Mouse (Mus musculus): ENCODE measurements around the gene Myo1b. TPM values are rescaled to one million over a fixed set of nuclear protein-coding genes. Genes with fewer than 3 reads are reported as not detected.
"Not testable (repeated sequence)": the region's sequence is repeated elsewhere in the genome, so short reads cannot be mapped to it uniquely, and the experiment has no call there.

Myo1b gene
- polyA plus RNA-seq, 1 experiment from 2014 or later: 2.5 TPM

- Histone ChIP-seq H3K4me3 (ENCODE audit: inconsistent target) (no peak overlapping the region), H3K36me3 (ENCODE audit: inconsistent target) (no peaks in the 10 kb centered on the region), H3K27ac (no peak overlapping the region), H3K79me2 (ENCODE audit: inconsistent target) (no peaks in the 10 kb centered on the region)
- WGBS (ENCODE audit: missing documents): 81% methylated on average over 10 of the region's 10 CpGs
Measured at GRCm38 (mm10) chr1:51882752-51883151, 33.1 kb downstream of the Myo1b start.

GRCm38 (mm10) chr1:51879927-51880814 is 35.7 kb downstream of the Myo1b start:
- Histone ChIP-seq H3K79me2 (ENCODE audit: inconsistent target) (no peaks in the 10 kb centered on the region), H3K27ac (no peak overlapping the region), H3K4me3 (ENCODE audit: inconsistent target) (no peak overlapping the region), H3K36me3 (ENCODE audit: inconsistent target) (no peaks in the 10 kb centered on the region)
- WGBS (ENCODE audit: missing documents): 82% methylated on average over 12 of the region's 12 CpGs

- 35% methylated on average over 9 of the region's 9 CpGs for WGBS (ENCODE audit: missing documents)
- H3K4me3 ChIP-seq (ENCODE audit: inconsistent target): no peak overlapping the region
- H3K79me2 ChIP-seq (ENCODE audit: inconsistent target): no peaks in the 10 kb centered on the region
- H3K27ac ChIP-seq: no peak overlapping the region
- no peaks in the 10 kb centered on the region for H3K36me3 ChIP-seq (ENCODE audit: inconsistent target)
Measured at GRCm38 (mm10) chr1:51879333-51879770, 36.5 kb downstream of the Myo1b start.

GRCm38 (mm10) chr1:51875462-51876225 is 40.2 kb downstream of the Myo1b start:
- no peaks in the 10 kb centered on the region for H3K36me3 ChIP-seq (ENCODE audit: inconsistent target)
- no peak overlapping the region for H3K4me3 ChIP-seq (ENCODE audit: inconsistent target)
- no peaks in the 10 kb centered on the region for H3K79me2 ChIP-seq (ENCODE audit: inconsistent target)
- H3K27ac ChIP-seq: no peak overlapping the region
- 81% methylated on average over 15 of the region's 15 CpGs for WGBS (ENCODE audit: missing documents)

- H3K79me2 ChIP-seq (ENCODE audit: inconsistent target): no peaks in the 10 kb centered on the region
- no peak overlapping the region for H3K27ac ChIP-seq
- WGBS (ENCODE audit: missing documents): 90% methylated on average over 7 of the region's 7 CpGs
- no peaks in the 10 kb centered on the region for H3K36me3 ChIP-seq (ENCODE audit: inconsistent target)
- H3K4me3 ChIP-seq (ENCODE audit: inconsistent target): no peak overlapping the region
Measured at GRCm38 (mm10) chr1:51872493-51873261, 43.2 kb downstream of the Myo1b start.

GRCm38 (mm10) chr1:51871234-51871633 is 44.6 kb downstream of the Myo1b start:
- H3K36me3 ChIP-seq (ENCODE audit: inconsistent target): not testable (repeated sequence)

GRCm38 (mm10) chr1:51862828-51863421 is 52.9 kb downstream of the Myo1b start:
- no peak overlapping the region for H3K27ac ChIP-seq

More at GRCm38 (mm10) chr1:51871234-51871633, 44.6 kb downstream of the Myo1b start:
- WGBS (ENCODE audit: missing documents): 67% methylated on average over 1 of the region's 2 CpGs
- H3K79me2 ChIP-seq (ENCODE audit: inconsistent target); H3K27ac ChIP-seq; H3K4me3 ChIP-seq (ENCODE audit: inconsistent target): not testable (repeated sequence)

GRCm38 (mm10) chr1:51860837-51861236 is 55.0 kb downstream of the Myo1b start:
- Histone ChIP-seq H3K36me3 (ENCODE audit: inconsistent target) (no peaks in the 10 kb centered on the region), H3K4me3 (ENCODE audit: inconsistent target) (no peak overlapping the region), H3K79me2 (ENCODE audit: inconsistent target) (no peaks in the 10 kb centered on the region), H3K27ac (no peak overlapping the region)
- WGBS (ENCODE audit: missing documents): 94% methylated on average over 10 of the region's 10 CpGs

More at GRCm38 (mm10) chr1:51862828-51863421, 52.9 kb downstream of the Myo1b start:
- Histone ChIP-seq H3K79me2 (ENCODE audit: inconsistent target) (no peaks in the 10 kb centered on the region), H3K4me3 (ENCODE audit: inconsistent target) (no peak overlapping the region), H3K36me3 (ENCODE audit: inconsistent target) (no peaks in the 10 kb centered on the region)
- 96% methylated on average over 8 of the region's 8 CpGs for WGBS (ENCODE audit: missing documents)

GRCm38 (mm10) chr1:51856946-51857345 is 58.9 kb downstream of the Myo1b start:
- Histone ChIP-seq H3K27ac (no peak overlapping the region), H3K4me3 (ENCODE audit: inconsistent target) (no peak overlapping the region), H3K36me3 (ENCODE audit: inconsistent target) (no peaks in the 10 kb centered on the region), H3K79me2 (ENCODE audit: inconsistent target) (no peaks in the 10 kb centered on the region)
- 100% methylated on average over 4 of the region's 4 CpGs for WGBS (ENCODE audit: missing documents)

GRCm38 (mm10) chr1:51856245-51856915 is 59.5 kb downstream of the Myo1b start:
- H3K79me2 ChIP-seq (ENCODE audit: inconsistent target): no peaks in the 10 kb centered on the region
- no peak overlapping the region for H3K4me3 ChIP-seq (ENCODE audit: inconsistent target)
- H3K27ac ChIP-seq: no peak overlapping the region
- H3K36me3 ChIP-seq (ENCODE audit: inconsistent target): no peaks in the 10 kb centered on the region
- WGBS (ENCODE audit: missing documents): 88% methylated on average over 11 of the region's 11 CpGs

- H3K27ac ChIP-seq: no peak overlapping the region
- WGBS (ENCODE audit: missing documents): 96% methylated on average over 10 of the region's 10 CpGs
- no peak overlapping the region for H3K4me3 ChIP-seq (ENCODE audit: inconsistent target)
- no peaks in the 10 kb centered on the region for H3K36me3 ChIP-seq (ENCODE audit: inconsistent target)
- no peaks in the 10 kb centered on the region for H3K79me2 ChIP-seq (ENCODE audit: inconsistent target)
Measured at GRCm38 (mm10) chr1:51855541-51856244, 60.2 kb downstream of the Myo1b start.

GRCm38 (mm10) chr1:51852314-51852713 is 63.6 kb downstream of the Myo1b start:
- no peak overlapping the region for H3K27ac ChIP-seq
- H3K36me3 ChIP-seq (ENCODE audit: inconsistent target): no peaks in the 10 kb centered on the region
- H3K4me3 ChIP-seq (ENCODE audit: inconsistent target): no peak overlapping the region
- WGBS (ENCODE audit: missing documents): 98% methylated on average over 5 of the region's 5 CpGs
- H3K79me2 ChIP-seq (ENCODE audit: inconsistent target): no peaks in the 10 kb centered on the region

GRCm38 (mm10) chr1:51849570-51850211 is 66.2 kb downstream of the Myo1b start:
- no peak overlapping the region for H3K4me3 ChIP-seq (ENCODE audit: inconsistent target)
- H3K79me2 ChIP-seq (ENCODE audit: inconsistent target): no peaks in the 10 kb centered on the region
- no peaks in the 10 kb centered on the region for H3K36me3 ChIP-seq (ENCODE audit: inconsistent target)
- 47% methylated on average over 8 of the region's 8 CpGs for WGBS (ENCODE audit: missing documents)
- H3K27ac ChIP-seq: no peak overlapping the region

Measured in macrophage (primary cell).